Mouse (Mus musculus): ENCODE measurements around the gene Ecel1. TPM values are rescaled to one million over a fixed set of nuclear protein-coding genes. Genes with fewer than 3 reads are reported as not detected.

The Ecel1 gene
- not detected for polyA plus RNA-seq (2017; shearing (Covaris generic))

GRCm38 (mm10) chr1:87156199-87156587, at the start of gene Ecel1:
Ecel1 (minus strand) TSS chr1:87156521.

DNA sequence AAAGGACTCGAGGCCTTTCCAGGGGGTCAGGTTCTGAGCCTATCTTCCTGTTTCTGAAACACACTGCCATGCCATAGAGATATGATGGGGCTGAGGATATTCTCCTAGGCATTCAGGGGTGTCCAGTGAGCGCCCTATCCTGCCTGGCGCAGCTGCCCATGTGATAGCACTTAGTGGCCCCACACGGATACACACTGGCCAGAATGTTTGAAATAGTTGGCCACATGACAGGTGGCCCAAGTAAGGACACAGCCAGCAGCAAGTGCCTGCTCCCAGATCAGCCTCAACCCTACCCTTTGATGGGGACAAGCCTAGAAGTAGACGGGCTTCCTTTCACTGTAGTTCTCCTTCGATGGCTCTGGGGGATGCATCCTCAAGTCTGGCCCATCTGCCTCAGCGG, 48.1 kb upstream of the Ecel1 start, which contains the start of gene Chrng:
Gene Chrng (plus strand): TSS at position 193 of the 400 bp plus-strand sequence.

GRCm38 (mm10) chr1:87190429-87190828, 34.1 kb upstream of the Ecel1 start, which contains the start of gene Chrnd:
Chrnd (plus strand) TSS chr1:87190607.

DNA sequence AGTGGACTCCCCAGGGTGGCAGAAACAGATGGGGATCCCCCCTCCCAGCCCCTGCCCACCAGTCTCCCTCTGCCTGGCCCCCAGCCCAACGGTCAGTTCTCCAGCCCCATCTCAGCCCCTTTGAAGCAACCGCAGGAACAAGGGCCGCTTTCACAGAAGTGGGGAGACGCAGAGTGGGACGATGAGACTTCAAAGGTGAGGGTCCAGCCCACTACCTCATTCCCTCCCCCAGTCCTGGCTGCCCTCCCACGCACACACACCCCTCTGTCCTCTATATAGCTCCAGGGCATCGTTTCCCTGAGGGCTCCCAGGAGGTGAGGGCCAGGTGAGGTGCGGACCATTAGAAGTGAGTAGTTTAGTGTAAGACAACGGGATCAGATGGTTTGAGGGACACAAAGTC, 26.7 kb upstream of the Ecel1 start, which contains the start of gene Prss56:
Gene Prss56 (plus strand): TSS at position 301 of the 400 bp plus-strand sequence.

GRCm38 (mm10) chr1:87124673-87125072, 31.6 kb downstream of the Ecel1 start, which contains the start of gene Akp3:
Akp3 (plus strand) TSS chr1:87124973.

DNA sequence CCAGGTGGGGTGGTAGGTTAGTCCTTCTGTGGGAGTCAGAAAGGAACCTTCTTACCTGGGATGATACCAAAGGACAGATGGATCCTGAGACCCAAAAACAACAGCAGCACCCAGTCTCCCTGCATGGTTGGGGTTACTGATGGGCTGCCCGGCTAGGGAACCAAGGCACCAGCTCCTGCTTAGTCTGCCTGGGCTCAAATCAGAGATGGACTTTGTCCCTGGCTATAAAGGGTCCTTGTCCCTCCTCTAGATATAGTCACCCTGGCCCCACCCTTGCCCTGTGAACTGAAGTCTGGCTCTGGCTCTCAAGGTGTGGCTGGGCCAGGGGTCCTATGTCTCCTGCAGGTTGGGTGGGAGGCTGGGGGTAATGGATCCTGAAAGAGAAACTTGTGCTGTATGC, 54.9 kb downstream of the Ecel1 start, which contains the start of gene Alpi:
Gene Alpi (minus strand): TSS at position 196 of the 400 bp plus-strand sequence.

Other genes with a start within 250 kb of the Ecel1 start
- not detected for gene Alppl2, start 66.6 kb downstream of the Ecel1 start, polyA plus RNA-seq (2017; shearing (Covaris generic))
- 0.22 TPM for gene Alpi, start 54.9 kb downstream of the Ecel1 start, polyA plus RNA-seq (2017; shearing (Covaris generic))
- gene Akp3, start 31.5 kb downstream of the Ecel1 start, polyA plus RNA-seq (2017; shearing (Covaris generic)): not detected
- gene Prss56, start 26.8 kb upstream of the Ecel1 start, polyA plus RNA-seq (2017; shearing (Covaris generic)): not detected
- not detected for gene Chrnd, start 34.1 kb upstream of the Ecel1 start, polyA plus RNA-seq (2017; shearing (Covaris generic))
- gene Chrng, start 48.1 kb upstream of the Ecel1 start, polyA plus RNA-seq (2017; shearing (Covaris generic)): not detected
- 167 TPM for gene Eif4e2, start 57.4 kb upstream of the Ecel1 start, polyA plus RNA-seq (2017; shearing (Covaris generic))
- gene Efhd1, start 107.8 kb upstream of the Ecel1 start, polyA plus RNA-seq (2017; shearing (Covaris generic)): not detected
- 62.7 TPM for gene Gigyf2, start 170.5 kb upstream of the Ecel1 start, polyA plus RNA-seq (2017; shearing (Covaris generic))
- gene Kcnj13, start 238.2 kb upstream of the Ecel1 start, polyA plus RNA-seq (2017; shearing (Covaris generic)): 2.4 TPM